Mouse (Mus musculus): ENCODE measurements around the gene Hs1bp3. TPM values are rescaled to one million over a fixed set of nuclear protein-coding genes. Genes with fewer than 3 reads are reported as not detected.

Gene Hs1bp3
- 4.7 and 6.2 TPM in 2 replicates for polyA plus RNA-seq (2021; fragmentation: Nextera tagmentation)
- long read RNA-seq, experiment 1, transcript Hs1bp3-201 (7 exons, 2,959 nt), result major isoform, 25 of 33 reads
- long read RNA-seq, experiment 1, partial matches to known transcripts, result 5 of 33 reads
- long read RNA-seq, experiment 1, other reads (novel, unspliced or antisense), result 3 of 33 reads
- long read RNA-seq, experiment 2, partial matches to known transcripts, result 4 of 8 reads
- long read RNA-seq, experiment 2, other reads (novel, unspliced or antisense), result 3 of 8 reads

GRCm38 (mm10) chr12:8313270-8313771, at the start of gene Hs1bp3:
TSS of gene Hs1bp3 (plus strand) at chr12:8313432.

GRCm38 (mm10) chr12:8301841-8302431, 11.3 kb upstream of the Hs1bp3 start, which contains the start of gene Gdf7:
TSS of gene Gdf7 (minus strand) at chr12:8301954.

Other genes starting within 250 kb of the Hs1bp3 start
- gene Ldah, start 105.3 kb upstream of the Hs1bp3 start, polyA plus RNA-seq (2021; fragmentation: Nextera tagmentation), result 44.7 and 55.6 TPM in 2 replicates
- gene Gdf7, start 11.5 kb upstream of the Hs1bp3 start, polyA plus RNA-seq (2021; fragmentation: Nextera tagmentation), result 0.15 TPM in 1 of 2 replicates, not detected in the other
- gene Rhob, start 186.6 kb downstream of the Hs1bp3 start, polyA plus RNA-seq (2021; fragmentation: Nextera tagmentation), result 28.7 and 93.4 TPM in 2 replicates